Mouse (Mus musculus) spleen, postnatal 4 days (tissue): ENCODE results near the gene Sipa1l3.
A peak's percentile ranks its signal among the peaks of the same experiment; 100 is the strongest.

Source experiments
- DNase-seq, 2 experiments: peaks; one replicate each; pipeline ENCODE4 v3.0.0; 2022; ENCODE audit warnings: low spot score in 2 of 2

Gene Sipa1l3

GRCm38 (mm10) chr7:29284523-29284922 lies 233.9 kb downstream of the Sipa1l3 start:
- DNase-seq: no peak

- DNase-seq: no peak
These were observed 234.6 kb downstream of the Sipa1l3 start for GRCm38 (mm10) chr7:29283876-29284275.

GRCm38 (mm10) chr7:29282074-29282554 lies 236.3 kb downstream of the Sipa1l3 start:
- DNase-seq: no peak

- peak; percentile 54 to 81 for DNase-seq
These were observed 237.0 kb downstream of the Sipa1l3 start, which contains the start of gene Spint2 for GRCm38 (mm10) chr7:29281201-29282073. Gene Spint2, minus strand, starts transcription at chr7:29281912.

- no peak for DNase-seq
These were observed 237.6 kb downstream of the Sipa1l3 start for GRCm38 (mm10) chr7:29280801-29281200.

GRCm38 (mm10) chr7:29279924-29280323 lies 238.5 kb downstream of the Sipa1l3 start:
- DNase-seq: no peak

GRCm38 (mm10) chr7:29279261-29279660 lies 239.2 kb downstream of the Sipa1l3 start:
- no peak for DNase-seq

GRCm38 (mm10) chr7:29277510-29277909 lies 240.9 kb downstream of the Sipa1l3 start:
- no peak for DNase-seq

- no peak for DNase-seq
These were observed 241.7 kb downstream of the Sipa1l3 start for GRCm38 (mm10) chr7:29276715-29277114.

GRCm38 (mm10) chr7:29271687-29272465 lies 246.6 kb downstream of the Sipa1l3 start:
- DNase-seq: no peak

GRCm38 (mm10) chr7:29270445-29270844 lies 248.0 kb downstream of the Sipa1l3 start:
- DNase-seq: no peak
